Mouse (Mus musculus) R1 (cell line): Measurements from ENCODE around the gene Kdsr.

Experiments used
- DNase-seq: peaks from one replicate; pipeline ENCODE4 v3.0.0-alpha.2; 2018; ENCODE audit warnings: low read depth, low spot score

The Kdsr gene

GRCm38 (mm10) chr1:106759572-106760435 is at the start of gene Kdsr:
TSS of gene Kdsr (minus strand) at chr1:106759727.
- DNase-seq, result peak; percentile 93

- DNase-seq, result peak; percentile 21
Observed at GRCm38 (mm10) chr1:106799931-106800330, 40.4 kb upstream of the Kdsr start.

GRCm38 (mm10) chr1:106799406-106799805 is 39.9 kb upstream of the Kdsr start:
- no peak for DNase-seq

- peak; percentile 18 for DNase-seq
Observed at GRCm38 (mm10) chr1:106796987-106797779, 37.7 kb upstream of the Kdsr start.

- DNase-seq, result peak; percentile 97
Observed at GRCm38 (mm10) chr1:106796542-106796924, 37.0 kb upstream of the Kdsr start, which contains the start of gene Vps4b. TSS of gene Vps4b (minus strand) at chr1:106796728.

GRCm38 (mm10) chr1:106795634-106796541 is 36.4 kb upstream of the Kdsr start:
- no peak for DNase-seq

- DNase-seq, result no peak
Observed at GRCm38 (mm10) chr1:106774896-106775295, 15.4 kb upstream of the Kdsr start.

- DNase-seq, result no peak
Observed at GRCm38 (mm10) chr1:106774092-106774491, 14.6 kb upstream of the Kdsr start.

- DNase-seq, result no peak
Observed at GRCm38 (mm10) chr1:106768773-106769172, 9.2 kb upstream of the Kdsr start.

- DNase-seq, result no peak
Observed at GRCm38 (mm10) chr1:106765771-106766170, 6.2 kb upstream of the Kdsr start.

- no peak for DNase-seq
Observed at GRCm38 (mm10) chr1:106764846-106765245, 5.3 kb upstream of the Kdsr start.

- DNase-seq, result no peak
Observed at GRCm38 (mm10) chr1:106764281-106764680, 4.8 kb upstream of the Kdsr start.

- no peak for DNase-seq
Observed at GRCm38 (mm10) chr1:106760750-106761149, 1.2 kb upstream of the Kdsr start.

GRCm38 (mm10) chr1:106758734-106759571 is 574 bp downstream of the Kdsr start:
- peak; percentile 58 for DNase-seq

GRCm38 (mm10) chr1:106756633-106757032 is 2.9 kb downstream of the Kdsr start:
- DNase-seq, result no peak

GRCm38 (mm10) chr1:106752013-106752412 is 7.5 kb downstream of the Kdsr start:
- no peak for DNase-seq

- no peak for DNase-seq
Observed at GRCm38 (mm10) chr1:106750656-106751055, 8.9 kb downstream of the Kdsr start.

GRCm38 (mm10) chr1:106748555-106749315 is 10.8 kb downstream of the Kdsr start:
- no peak for DNase-seq

- DNase-seq, result no peak
Observed at GRCm38 (mm10) chr1:106742980-106743379, 16.5 kb downstream of the Kdsr start.

GRCm38 (mm10) chr1:106740735-106741134 is 18.8 kb downstream of the Kdsr start:
- DNase-seq, result no peak
